Mouse (Mus musculus) adrenal gland, postnatal 14 days (tissue): ENCODE data around the gene St8sia1. TPM values are rescaled to one million over a fixed set of nuclear protein-coding genes. Genes with fewer than 3 reads are reported as not detected.

Experiments
- DNase-seq: peaks from one replicate; pipeline ENCODE4 v3.0.0; 2021; ENCODE audit warnings: mixed read lengths
- total RNA-seq: library from RNA; stranded (reverse); gene quantifications from 2 replicates; pipeline ENCODE4 v1.2.3, GENCODE M21; 2021

The St8sia1 gene
- total RNA-seq, 1 experiment from 2014 or later, result 1.9 TPM

DNA sequence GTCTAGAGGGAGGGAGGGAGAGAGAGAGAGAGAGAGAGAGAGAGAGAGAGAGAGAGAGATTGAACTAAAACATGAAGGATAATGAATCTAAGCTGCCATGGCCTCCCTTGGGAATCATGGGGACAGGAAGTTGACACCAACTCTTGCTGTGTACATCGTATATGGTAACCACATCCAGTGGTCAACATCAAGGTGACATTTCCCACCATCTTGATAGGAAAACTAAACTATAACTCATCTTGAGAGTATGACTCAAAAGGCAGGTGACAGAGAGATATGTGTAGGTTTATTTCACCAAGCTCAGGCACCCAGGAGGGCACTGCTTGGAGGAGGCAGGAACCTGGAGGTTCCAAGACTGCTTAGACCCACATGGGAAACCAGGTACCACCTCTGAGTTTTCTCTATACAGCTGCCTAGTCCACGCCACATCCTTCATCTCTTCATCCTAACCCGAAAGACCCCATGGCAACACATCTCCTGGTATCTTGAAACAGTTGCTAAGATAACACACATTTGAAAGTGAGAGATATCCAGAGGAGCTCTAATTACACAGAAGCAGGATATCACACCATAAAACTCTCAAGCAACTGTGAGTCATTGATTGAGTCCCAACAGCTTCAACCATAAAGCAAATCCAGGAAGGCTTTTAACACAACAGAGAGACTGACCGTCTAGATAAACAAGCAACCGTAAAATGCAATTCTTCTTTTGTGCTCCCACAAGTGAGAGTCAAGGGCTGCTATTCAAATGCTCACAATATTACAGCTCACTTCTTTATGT is 141.1 kb downstream of the St8sia1 start:
- DNase-seq, result no peak

DNA sequence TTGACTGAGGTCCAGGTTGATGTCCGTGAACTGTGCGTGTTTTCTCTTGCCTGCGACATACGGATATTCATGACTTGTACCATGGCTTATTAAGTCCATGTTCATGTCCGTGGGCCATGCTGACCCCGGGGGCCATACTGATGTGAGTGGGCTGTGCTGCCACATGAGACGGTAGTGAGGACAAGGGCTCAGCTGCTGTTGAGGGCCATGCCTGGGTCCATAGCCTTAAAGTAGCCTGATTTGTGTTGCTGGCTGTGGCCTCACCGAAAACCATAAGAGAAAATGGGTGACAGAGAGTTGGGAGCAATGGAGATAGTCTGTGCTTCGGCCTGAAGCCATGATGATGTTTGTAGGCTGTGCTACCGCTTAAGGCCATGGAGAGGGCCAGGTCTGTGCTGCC is 145.9 kb downstream of the St8sia1 start:
- DNase-seq, result no peak

DNA sequence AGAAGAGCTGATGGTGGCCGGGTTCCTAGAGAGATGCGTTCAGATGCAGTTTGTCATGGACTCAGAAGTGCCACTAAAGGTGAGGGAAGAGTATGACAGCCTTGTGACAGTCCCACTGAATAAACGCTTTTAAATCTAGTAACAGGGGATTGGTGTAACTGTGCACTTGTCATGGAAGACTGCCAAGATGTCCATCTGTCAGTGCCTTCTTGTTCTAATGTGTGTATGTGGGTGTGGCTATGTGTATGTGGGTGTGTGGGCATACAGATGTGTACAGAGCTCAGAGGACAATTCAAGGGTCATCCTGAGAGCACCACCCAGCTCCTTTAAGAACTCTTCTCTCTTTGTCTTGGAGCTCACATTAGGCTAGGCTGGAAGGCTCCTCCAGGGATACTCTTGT is 148.7 kb downstream of the St8sia1 start:
- DNase-seq, result no peak

DNA sequence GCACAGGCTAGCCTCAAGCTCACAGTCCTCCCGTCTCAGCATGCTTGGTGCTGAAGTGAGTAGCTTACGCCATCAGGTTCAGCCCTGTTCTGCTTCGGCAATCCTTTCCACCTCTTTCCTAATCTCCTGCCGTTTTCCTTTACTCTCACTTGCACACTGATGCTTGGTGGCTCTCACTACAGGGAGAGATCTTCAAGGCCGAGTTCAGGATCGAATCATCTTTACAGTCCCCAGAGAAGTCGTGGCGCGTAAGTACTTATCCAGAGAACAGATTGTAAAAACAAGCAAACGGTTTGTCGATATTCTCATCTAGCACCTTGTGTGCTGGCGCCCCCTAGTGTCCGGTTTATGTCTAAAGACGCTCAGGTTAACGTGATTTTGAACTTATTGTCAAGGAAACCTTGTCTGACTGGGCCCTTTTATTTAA is 149.7 kb downstream of the St8sia1 start:
- DNase-seq, result peak; percentile 88

DNA sequence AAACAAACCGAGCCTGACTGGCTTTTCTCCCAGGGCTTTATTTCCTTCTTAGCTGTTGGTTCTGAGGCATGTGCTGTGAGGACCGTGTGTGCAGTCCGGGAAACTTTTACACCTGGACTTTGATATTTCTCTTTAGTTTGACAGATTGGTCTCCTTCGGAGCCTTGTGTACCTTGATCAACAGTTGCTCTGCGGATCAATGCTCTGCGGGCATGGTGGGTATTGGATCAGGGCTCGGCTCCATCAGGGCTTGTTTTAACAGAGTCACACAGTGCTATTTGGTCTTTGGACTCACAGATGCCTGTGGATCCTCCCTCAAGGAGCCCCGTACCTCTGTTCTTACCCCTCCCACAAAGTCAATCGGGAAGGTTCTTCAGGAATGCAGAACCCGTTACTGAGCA is 150.2 kb downstream of the St8sia1 start:
- no peak for DNase-seq

DNA sequence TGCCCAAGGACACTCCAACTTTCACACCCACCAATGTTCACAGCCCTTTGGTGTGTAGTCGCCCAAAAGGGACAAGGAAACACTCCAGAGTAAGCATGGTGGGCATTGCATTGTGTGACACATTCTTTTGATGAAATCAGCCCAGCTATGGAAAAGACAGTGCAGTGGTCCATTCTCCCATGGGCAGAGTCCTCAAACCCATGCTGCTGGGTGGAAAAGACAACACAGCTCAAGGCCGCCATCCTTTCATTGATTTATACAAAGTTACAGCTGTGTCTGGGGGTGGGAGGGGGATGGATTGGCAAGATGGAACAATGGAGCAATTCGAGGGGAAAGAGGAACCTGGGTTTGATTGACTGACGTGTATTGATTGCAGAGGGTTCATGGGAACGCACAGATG is 151.3 kb downstream of the St8sia1 start:
- no peak for DNase-seq

DNA sequence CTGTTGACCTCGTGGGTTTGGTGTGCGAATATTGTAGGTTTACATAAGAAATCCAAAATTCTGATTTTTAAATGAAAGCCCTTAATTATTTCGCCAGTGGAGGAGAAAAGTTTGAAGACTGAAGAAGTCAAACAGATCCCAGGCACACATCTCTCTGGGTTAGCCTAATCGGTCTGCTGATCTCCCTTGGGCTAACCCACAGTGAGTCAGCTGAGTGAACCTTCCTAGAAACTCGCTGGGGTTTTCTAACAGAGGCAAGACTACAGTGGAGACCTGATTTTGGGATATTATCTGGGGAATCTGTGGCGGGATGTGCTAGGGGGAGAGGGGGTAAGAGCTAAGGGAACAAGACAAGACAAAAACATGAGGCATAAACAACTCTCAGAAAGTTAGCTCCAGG is 154.0 kb downstream of the St8sia1 start:
- DNase-seq, result no peak

DNA sequence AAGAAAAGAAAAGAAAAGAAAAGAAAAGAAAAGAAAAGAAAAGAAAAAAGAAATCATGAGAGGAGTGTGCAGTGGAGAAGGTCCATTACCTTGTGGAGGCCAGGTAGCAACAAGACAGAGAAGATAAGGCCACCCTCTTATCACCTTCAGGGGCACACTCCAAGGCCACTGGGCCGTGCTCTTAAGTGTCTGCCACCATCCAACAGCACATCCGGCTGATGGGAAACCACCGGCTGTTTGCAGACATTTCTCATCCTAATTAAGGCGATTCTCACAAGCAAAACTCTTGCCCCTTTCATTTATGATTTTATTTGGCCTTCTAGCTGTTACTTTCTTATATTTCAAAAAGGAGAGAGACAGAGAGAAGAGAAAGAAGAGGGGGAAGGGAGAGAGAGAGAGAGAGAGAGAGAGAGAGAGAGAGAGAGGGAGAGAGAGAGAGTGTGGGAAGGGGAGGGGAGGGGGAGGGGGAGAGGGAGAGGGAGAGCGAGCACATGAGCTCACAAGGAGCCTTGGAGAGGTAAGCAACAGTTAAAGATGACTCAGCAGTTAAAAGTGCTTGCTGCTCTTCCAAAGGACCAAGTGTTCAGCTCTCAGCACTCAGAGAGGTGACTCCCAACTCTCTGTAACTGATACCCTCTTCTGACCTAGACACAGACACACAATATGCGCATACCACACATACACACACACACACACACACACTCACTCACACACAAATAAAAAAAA is 154.7 kb downstream of the St8sia1 start:
- no peak for DNase-seq

DNA sequence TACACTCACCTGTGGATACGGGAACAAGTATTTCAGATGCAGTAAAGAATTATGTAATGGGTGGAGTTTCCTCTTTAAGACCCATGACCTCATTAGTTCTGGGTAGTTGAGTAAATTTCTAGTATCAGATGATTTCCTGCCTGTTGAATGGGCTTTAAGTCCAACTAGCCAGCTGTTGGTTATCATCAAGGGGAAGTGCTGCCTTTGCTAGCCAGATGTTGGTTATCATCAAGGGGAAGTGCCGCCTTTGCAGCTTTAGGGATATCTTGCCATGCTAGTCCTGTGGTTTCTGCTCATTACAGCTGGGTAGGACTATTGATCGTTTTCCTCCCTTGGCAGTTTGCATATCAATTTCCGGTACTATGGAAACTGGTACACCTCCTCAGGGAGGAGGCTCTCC is 157.9 kb downstream of the St8sia1 start:
- no peak for DNase-seq

DNA sequence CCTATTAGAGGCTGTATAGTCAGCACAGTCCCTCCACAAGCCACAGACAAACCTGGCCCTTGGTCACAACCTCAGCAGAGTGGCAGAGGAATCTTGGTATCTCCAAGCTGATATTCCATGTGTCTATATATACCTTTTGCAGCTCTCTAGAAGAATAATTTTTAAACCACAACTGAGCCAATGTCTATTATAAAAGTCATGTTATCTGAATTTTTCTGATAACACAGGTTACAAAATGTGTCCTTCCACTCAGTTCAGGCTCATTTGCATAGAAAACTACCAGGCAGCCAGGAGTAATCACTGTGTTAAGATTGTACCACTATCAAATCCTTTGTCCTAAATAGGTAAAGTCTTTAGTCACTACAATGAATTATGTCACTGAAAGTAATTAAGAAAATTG is 159.8 kb downstream of the St8sia1 start, which contains the start of gene Sult6b2:
Gene Sult6b2, minus strand, starts transcription at position 101 of the 400 bp plus-strand sequence.
- DNase-seq, result no peak

DNA sequence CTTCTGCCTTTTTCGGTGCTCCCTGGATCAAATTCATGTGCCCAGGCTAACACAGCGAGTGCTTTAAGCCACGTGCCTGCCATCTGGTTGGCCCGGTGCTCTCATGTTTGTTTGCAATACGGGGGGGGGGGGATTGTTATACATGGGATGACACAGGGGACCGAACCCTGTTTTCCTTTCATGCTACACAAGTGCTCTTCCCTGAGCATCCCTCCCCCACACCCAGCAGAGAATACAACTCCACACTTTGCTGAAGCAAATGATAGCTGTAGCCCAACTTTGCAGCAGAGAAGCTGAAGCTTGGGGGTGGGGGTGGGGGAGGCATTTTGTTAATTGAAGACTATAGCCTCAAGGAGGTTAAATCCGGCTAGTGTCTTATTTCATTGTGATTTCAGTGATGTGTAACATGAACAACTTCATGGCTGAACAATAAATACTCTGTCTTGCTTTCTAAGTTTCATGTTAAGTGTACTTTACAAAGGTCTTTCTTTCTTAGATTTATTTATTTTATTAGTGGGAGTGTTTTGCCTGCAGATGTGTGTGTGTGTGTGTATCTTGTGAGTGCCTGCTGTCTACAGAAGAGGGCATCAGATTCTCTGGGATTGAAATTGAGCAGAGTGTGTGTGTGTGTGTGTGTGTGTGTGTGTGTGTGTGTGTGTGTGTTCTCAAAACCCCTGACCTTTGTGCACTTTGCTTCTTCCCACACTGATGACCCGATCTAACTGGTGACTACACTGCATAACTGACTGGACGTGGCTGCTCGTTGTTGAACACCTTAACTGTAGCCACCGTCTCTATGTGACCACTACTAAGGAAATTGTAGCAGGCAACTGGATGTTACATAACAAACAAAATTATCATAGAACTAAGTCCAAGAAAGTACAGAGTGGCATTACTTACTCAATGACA is 161.4 kb downstream of the St8sia1 start:
- no peak for DNase-seq

DNA sequence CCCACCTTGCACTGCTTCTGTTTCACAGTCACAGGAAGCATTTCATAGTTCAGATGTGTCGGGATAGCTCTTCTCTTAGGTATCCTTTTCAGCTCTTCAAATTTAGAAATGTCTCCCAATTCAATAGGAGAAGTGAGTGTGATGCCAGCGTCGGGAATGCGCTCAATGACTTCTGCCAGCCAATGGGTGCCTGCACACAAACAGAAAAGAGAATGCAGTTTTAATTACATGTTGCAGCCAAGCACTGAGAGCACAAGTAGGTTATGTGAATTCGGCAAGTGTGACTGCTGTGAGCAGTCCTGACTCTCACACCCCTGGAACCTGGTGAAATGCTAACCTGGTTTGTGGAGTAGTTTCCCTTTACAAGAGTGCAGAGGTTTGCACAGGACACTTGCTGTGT is 162.6 kb downstream of the St8sia1 start:
- no peak for DNase-seq

DNA sequence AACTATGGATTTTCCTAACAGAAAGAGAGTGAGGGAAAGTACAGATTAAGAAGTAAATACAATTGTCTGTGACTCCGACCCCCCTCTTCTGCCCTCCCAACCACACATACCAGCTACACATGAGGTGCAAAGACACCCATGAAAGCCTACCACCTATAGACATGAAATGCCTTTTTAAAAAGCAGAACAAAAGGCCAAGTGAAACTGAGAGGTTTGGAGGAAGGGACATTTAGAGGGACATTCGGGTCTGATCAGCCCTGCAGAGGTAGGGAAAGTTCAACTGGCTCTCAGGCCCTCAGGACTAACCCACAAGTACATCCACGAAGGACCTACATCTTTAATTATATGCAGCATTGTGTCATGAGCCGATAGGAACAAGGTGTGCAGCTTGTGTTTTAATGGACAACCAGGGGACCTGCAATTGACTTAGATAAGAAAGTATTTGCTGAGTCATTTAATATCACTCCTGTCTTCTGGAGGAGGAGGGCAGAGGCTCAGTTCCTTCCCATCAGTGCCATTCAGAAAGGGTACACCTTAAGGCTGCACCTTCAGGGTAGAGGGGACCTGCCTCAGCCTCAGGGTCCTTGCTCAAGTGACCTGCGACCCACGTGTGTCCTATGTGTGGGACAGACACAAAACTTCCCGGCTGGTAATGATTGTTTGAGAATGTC is 164.4 kb downstream of the St8sia1 start:
- no peak for DNase-seq

DNA sequence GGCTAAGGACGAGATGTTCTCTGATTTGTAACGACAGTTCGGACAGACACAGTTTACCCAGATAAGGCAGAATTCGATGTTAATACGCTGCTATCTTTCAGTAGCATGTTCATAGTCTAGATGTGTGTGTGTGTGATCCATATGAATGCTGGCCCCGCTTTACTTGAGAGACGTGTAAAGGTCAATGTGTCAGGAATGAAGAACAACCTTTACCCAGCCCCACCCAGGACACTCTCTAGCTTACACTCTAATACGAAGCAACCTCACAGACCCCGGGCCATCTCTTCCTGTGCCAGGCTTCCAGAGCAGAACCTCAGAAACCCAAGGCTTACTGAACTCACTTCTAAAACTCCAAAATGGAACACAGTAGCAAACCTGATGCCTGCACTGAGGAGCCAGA is 165.4 kb downstream of the St8sia1 start:
- DNase-seq, result no peak

DNA sequence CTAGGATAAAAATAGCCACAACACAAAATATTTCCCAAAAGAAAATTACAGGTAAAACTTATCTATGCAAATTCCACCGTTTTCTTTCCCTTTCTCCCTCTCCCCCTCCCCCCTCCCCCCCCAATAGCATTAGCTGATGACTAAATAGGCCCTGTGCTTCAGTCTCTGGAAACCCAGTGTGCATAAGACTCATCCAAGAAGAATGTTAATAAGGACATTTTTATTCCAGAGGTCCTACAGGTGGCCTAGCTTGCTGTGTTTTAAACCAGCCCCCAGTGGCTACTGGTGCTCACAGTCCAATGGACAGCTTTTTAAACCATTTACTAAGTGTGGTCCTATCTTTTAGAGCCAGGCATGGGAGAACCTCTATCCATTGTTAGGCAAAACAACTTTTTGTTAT is 166.3 kb downstream of the St8sia1 start:
- no peak for DNase-seq

DNA sequence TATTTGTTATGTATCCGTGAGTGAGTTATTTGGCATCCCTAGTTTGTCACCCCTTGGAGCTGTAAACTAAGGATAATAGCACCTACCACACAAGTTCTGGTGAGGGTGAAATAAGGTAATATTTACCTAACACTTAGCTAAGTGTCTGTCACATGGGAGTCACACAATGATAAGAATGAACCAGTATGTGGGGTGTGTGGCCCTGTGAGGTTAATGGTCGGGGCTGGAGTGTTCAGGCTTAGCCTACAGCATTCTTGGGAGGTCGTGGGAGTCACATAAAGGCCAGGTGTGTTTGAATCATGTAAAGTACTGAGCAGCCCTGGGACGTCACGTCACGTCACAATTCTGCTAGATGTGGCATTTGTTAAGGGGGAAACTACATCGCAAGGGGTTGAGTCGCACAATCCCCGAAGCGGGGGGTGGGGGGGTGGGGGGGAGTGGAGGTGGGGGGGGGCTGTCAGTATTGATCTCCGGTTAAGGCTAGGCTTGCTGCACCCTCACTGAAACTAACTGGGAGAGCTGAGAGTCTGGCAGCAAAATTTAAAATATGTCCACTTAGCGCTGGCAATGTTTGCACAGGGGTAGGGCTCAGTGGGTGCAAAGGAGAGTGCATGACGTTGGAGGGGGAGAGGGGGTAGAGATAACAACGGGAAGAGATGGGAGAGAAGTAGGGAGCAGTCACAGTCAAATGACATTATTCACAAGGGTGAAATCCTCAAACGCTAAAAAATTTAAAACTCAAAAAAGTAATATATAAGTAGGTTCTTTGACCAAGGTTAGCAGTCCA is 168.4 kb downstream of the St8sia1 start:
- DNase-seq, result no peak

DNA sequence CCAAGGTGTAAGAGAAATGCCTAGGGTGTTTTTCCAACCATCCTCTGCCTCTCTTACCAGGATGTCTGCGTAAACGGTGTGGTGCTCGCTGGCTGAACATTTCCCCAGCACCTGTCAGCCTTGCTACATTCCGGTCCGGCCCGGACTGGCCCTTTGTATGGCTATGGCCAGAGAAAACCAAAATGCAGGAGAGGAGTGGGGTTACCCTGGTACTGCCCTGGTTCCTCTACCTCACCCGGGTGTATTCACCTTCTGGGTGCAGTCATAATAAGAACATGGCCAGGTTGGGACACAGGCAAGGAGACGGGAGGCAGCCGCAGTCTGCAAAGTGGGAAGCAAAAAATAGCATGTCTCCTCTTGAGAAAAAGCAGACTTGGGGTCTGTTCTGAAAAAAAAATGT is 169.2 kb downstream of the St8sia1 start:
- no peak for DNase-seq

DNA sequence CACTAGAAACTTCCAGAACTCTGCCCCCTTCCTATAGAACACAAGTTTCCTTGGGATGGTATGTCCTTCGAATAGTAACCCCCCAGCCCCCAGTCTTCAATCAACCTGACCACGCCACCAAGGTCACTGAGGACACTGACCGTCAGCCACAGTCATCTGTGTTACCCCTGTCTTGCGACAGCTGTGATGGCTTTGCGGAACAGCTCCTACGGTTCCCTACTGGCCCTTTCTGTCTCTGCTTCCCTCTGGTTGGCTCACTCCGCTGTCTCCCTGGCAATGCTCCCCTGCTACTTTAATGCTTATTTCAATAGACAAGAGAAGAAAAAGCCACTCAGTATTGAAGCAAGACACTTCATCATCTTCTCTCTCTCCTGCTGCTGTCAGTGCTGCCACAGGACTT is 170.8 kb downstream of the St8sia1 start:
- peak; percentile 14 for DNase-seq

DNA sequence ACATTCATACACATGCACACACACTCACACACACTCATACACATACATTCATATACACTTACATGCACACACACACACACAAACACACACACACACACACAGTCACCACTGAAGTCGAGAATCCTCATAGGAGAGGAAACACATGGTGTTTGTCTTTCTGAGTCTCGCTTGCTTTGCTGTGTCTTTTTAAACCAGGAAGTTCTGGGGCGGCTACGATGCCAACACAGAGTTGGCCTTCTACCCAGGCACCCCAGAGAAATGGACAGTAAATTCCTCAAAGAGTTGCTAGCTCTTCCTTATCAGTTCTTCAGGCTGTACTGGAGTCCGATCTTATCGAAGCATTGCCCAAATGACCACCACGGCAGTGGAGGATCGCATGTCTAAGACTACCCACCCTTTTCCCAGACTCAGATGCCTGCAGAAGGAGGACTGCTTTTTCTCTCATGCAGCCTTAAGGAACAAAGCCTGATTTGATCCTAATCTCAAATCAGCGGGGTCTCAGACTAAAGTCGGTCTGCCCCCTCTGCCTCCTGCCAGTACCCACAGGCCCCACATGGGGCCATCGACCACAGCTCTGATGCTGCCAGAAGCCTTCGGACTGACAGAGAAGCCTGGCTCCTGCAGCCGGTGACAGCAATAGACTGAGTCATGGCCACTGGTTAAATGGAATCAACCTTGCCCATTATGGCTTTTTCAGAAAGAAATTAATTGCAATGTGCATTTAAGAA is 171.8 kb downstream of the St8sia1 start:
- DNase-seq, result no peak

DNA sequence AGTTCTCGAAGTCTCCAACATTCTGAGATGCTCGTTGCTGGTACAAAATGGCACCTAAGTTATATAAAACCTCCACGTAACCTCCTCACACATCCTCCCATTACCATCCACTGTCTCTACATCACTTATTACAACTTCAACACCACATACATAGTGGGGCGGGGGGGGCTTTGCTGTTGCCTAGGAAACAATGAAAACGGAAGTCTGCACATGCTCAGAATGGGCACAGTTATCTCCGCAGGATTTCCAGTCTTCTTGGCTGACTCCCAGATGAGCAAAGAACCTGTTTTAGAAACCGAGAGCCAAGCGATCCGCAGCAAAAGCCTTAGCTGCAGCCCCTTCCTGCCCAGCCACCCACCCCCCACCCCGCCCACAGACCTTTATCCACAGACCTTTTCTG is 174.5 kb downstream of the St8sia1 start:
- DNase-seq, result no peak
